Mouse (Mus musculus) forebrain, embryonic 15.5 days (tissue): ENCODE data around the gene Ubl5. TPM values are rescaled to one million over a fixed set of nuclear protein-coding genes. Genes with fewer than 3 reads are reported as not detected.
"Not testable (repeated sequence)": the region's sequence is repeated elsewhere in the genome, so short reads cannot be mapped to it uniquely, and the experiment has no call there.

Experiments
- ATAC-seq: fragments of 200-750 bp; cut with Nextera tagmentation; replicated peaks from 2 replicates; pipeline ENCODE4 v1.8.0; 2017; ENCODE audit warnings: mild to moderate bottlenecking, moderate TSS enrichment, moderate library complexity
- H3K27ac ChIP-seq: fragments of 300-500 bp; sonication (generic); replicated peaks from 2 replicates; pipeline ENCODE4 v1.5.1; 2015; ENCODE audit warnings: mild to moderate bottlenecking, inconsistent platforms
- H3K27me3 ChIP-seq: fragments of 300-500 bp; sonication (generic); 2 replicates; pipeline ENCODE4 v1.6.1; 2015; ENCODE audit warnings: inconsistent platforms
- H3K36me3 ChIP-seq: fragments of 300-500 bp; sonication (generic); 2 replicates; pipeline ENCODE4 v1.6.1; 2015; ENCODE audit warnings: mild to moderate bottlenecking, inconsistent platforms
- H3K4me1 ChIP-seq: fragments of 300-500 bp; sonication (generic); 2 replicates; pipeline ENCODE4 v1.6.1; 2015; ENCODE audit warnings: inconsistent platforms
- H3K4me2 ChIP-seq: fragments of 300-500 bp; sonication (generic); replicated peaks from 2 replicates; pipeline ENCODE4 v1.6.1; 2015; ENCODE audit warnings: mild to moderate bottlenecking, inconsistent platforms
- H3K4me3 ChIP-seq: fragments of 300-500 bp; sonication (generic); 2 replicates; pipeline ENCODE4 v1.5.1; 2015; ENCODE audit warnings: mild to moderate bottlenecking, inconsistent platforms
- H3K9ac ChIP-seq: fragments of 300-500 bp; sonication (generic); replicated peaks from 2 replicates; pipeline ENCODE4 v1.6.1; 2015; ENCODE audit warnings: mild to moderate bottlenecking, inconsistent platforms
- H3K9me3 ChIP-seq: fragments of 300-500 bp; sonication (generic); 2 replicates; pipeline ENCODE4 v1.6.1; 2016; ENCODE audit warnings: inconsistent platforms
- WGBS: fragments of 180-500 bp; shearing (Covaris S2); methylation state at CpG from one replicate; pipeline ENCODE4 v1.1.7; 2015; ENCODE audit warnings: mixed read lengths; 5-methylcytosine and 5-hydroxymethylcytosine counted together
- polyA plus RNA-seq: library from polyadenylated mRNA; unstranded; fragments of >200 nt; fragmentation: Nextera tagmentation; extraction: Ambion mirVana; gene quantifications from 2 replicates; pipeline ENCODE4 v1.2.1, GENCODE M21; 2015

Ubl5 gene
- polyA plus RNA-seq, 1 experiment from 2014 or later = 510 TPM

- no peaks in the 10 kb centered on the region for H3K36me3 ChIP-seq
- no peak overlapping the region for H3K4me2 ChIP-seq
- H3K27me3 ChIP-seq = no peaks in the 10 kb centered on the region
- no peak overlapping the region for H3K4me3 ChIP-seq
- H3K9me3 ChIP-seq = no peaks in the 10 kb centered on the region
- H3K4me1 ChIP-seq = peaks cover 27% of the 10 kb centered on the region
- no peak for ATAC-seq
- no peak overlapping the region for H3K27ac ChIP-seq
- no peak overlapping the region for H3K9ac ChIP-seq
- WGBS = 55% methylated on average over 17 of the region's 17 CpGs
Observed at GRCm38 (mm10) chr9:20685081-20685861, 42.6 kb downstream of the Ubl5 start.

GRCm38 (mm10) chr9:20689403-20689802 is 46.7 kb downstream of the Ubl5 start:
- H3K36me3 ChIP-seq = no peaks in the 10 kb centered on the region
- H3K27ac ChIP-seq = no peak overlapping the region
- no peak overlapping the region for H3K4me3 ChIP-seq
- H3K4me2 ChIP-seq = no peak overlapping the region
- H3K27me3 ChIP-seq = no peaks in the 10 kb centered on the region
- H3K9me3 ChIP-seq = no peaks in the 10 kb centered on the region
- no peak overlapping the region for H3K9ac ChIP-seq
- ATAC-seq = no peak
- WGBS = 71% methylated on average over 1 of the region's 1 CpGs
- peaks cover 13% of the 10 kb centered on the region for H3K4me1 ChIP-seq

GRCm38 (mm10) chr9:20689913-20690312 is 47.2 kb downstream of the Ubl5 start:
- H3K4me1 ChIP-seq = peaks cover 16% of the 10 kb centered on the region
- no peak for ATAC-seq
- no peaks in the 10 kb centered on the region for H3K27me3 ChIP-seq
- no peak overlapping the region for H3K4me2 ChIP-seq
- H3K36me3 ChIP-seq = no peaks in the 10 kb centered on the region
- peak overlapping the region; percentile 18; the same call in 1 of the 2 replicates for H3K27ac ChIP-seq
- H3K9me3 ChIP-seq = no peaks in the 10 kb centered on the region
- WGBS = 5% methylated on average over 4 of the region's 4 CpGs
- no peak overlapping the region for H3K4me3 ChIP-seq
- no peak overlapping the region for H3K9ac ChIP-seq

GRCm38 (mm10) chr9:20690449-20690848 is 47.8 kb downstream of the Ubl5 start:
- not testable (repeated sequence) for H3K9me3 ChIP-seq, H3K9ac ChIP-seq, H3K36me3 ChIP-seq, H3K27ac ChIP-seq, ATAC-seq, H3K27me3 ChIP-seq, H3K4me3 ChIP-seq, H3K4me2 ChIP-seq
- WGBS = 86% methylated on average over 2 of the region's 2 CpGs
- peaks cover 15% of the 10 kb centered on the region for H3K4me1 ChIP-seq

GRCm38 (mm10) chr9:20692863-20693262 is 50.2 kb downstream of the Ubl5 start:
- H3K4me1 ChIP-seq = peaks cover 22% of the 10 kb centered on the region

GRCm38 (mm10) chr9:20694721-20695235 is 52.1 kb downstream of the Ubl5 start:
- H3K9ac ChIP-seq = no peak overlapping the region

More at GRCm38 (mm10) chr9:20692863-20693262, 50.2 kb downstream of the Ubl5 start:
- 91% methylated on average over 3 of the region's 3 CpGs for WGBS
- Histone ChIP-seq H3K9me3 (no peaks in the 10 kb centered on the region), H3K36me3 (no peaks in the 10 kb centered on the region), H3K27me3 (0 out of 2 replicates have a peak, but pooled peaks cover 3% of the 10 kb centered on the region), H3K4me3 (no peak overlapping the region), H3K4me2 (no peak overlapping the region), H3K9ac (no peak overlapping the region), H3K27ac (no peak overlapping the region)
- ATAC-seq = no peak

GRCm38 (mm10) chr9:20696107-20696712 is 53.5 kb downstream of the Ubl5 start:
- WGBS = 41% methylated on average over 5 of the region's 5 CpGs
- Histone ChIP-seq H3K27me3 (0 out of 2 replicates have a peak, but pooled peaks cover 3% of the 10 kb centered on the region), H3K9ac (no peak overlapping the region), H3K36me3 (no peaks in the 10 kb centered on the region), H3K4me2 (no peak overlapping the region), H3K4me1 (peaks cover 15% of the 10 kb centered on the region), H3K9me3 (no peaks in the 10 kb centered on the region), H3K27ac (peak overlapping the region; percentile 21; the same call in 1 of the 2 replicates), H3K4me3 (no peak overlapping the region)
- ATAC-seq = peak; percentile 36; the same call in 1 of the 2 replicates

More at GRCm38 (mm10) chr9:20694721-20695235, 52.1 kb downstream of the Ubl5 start:
- no peak overlapping the region for H3K4me3 ChIP-seq
- H3K4me2 ChIP-seq = peak overlapping the region; percentile 29
- WGBS = 7% methylated on average over 25 of the region's 25 CpGs
- H3K27ac ChIP-seq = no peak overlapping the region
- 0 out of 2 replicates have a peak, but pooled peaks cover 3% of the 10 kb centered on the region for H3K27me3 ChIP-seq
- no peaks in the 10 kb centered on the region for H3K36me3 ChIP-seq
- no peak for ATAC-seq
- peaks cover 20% of the 10 kb centered on the region for H3K4me1 ChIP-seq
- no peaks in the 10 kb centered on the region for H3K9me3 ChIP-seq

Other genes with a start within 250 kb of the Ubl5 start
- gene Zfp26, start 182.7 kb upstream of the Ubl5 start, polyA plus RNA-seq = 19.7 and 22.6 TPM in 2 replicates
- 30.7 and 34.0 TPM in 2 replicates for gene Zfp426, start 150.1 kb upstream of the Ubl5 start, polyA plus RNA-seq
- 160 and 167 TPM in 2 replicates for gene Zfp266, start 121.5 kb upstream of the Ubl5 start, polyA plus RNA-seq
- gene Zfp846, start 61.6 kb upstream of the Ubl5 start, polyA plus RNA-seq = 46.7 and 47.4 TPM in 2 replicates
- gene Fbxl12, start 1.9 kb downstream of the Ubl5 start, polyA plus RNA-seq = 16.3 and 16.4 TPM in 2 replicates
- 62.4 and 64.9 TPM in 2 replicates for gene Pin1, start 9.2 kb downstream of the Ubl5 start, polyA plus RNA-seq
- 121 and 123 TPM in 2 replicates for gene Olfm2, start 103.5 kb downstream of the Ubl5 start, polyA plus RNA-seq
- 0.23 and 0.45 TPM in 2 replicates for gene Col5a3, start 172.2 kb downstream of the Ubl5 start, polyA plus RNA-seq
- gene Rdh8, start 175.6 kb downstream of the Ubl5 start, polyA plus RNA-seq = not detected in 2 replicates
- gene A230050P20Rik, start 225.8 kb downstream of the Ubl5 start, polyA plus RNA-seq = 2.9 and 3.5 TPM in 2 replicates
- 15.4 and 15.6 TPM in 2 replicates for gene Angptl6, start 236.8 kb downstream of the Ubl5 start, polyA plus RNA-seq
- 57.1 and 59.0 TPM in 2 replicates for gene Ppan, start 245.3 kb downstream of the Ubl5 start, polyA plus RNA-seq